Mouse (Mus musculus) brain, embryonic 14.5 days (tissue): ENCODE measurements at regions not wholly inside any gene's neighbourhood (a gene's known extent, or its start where the extent isn't known, plus 50 kb on each side); places are given as distances from the start of the nearest gene placed in this dataset.

Experiments used
- CTCF ChIP-seq: fragments of 200-500 bp; IDR thresholded peaks from 2 replicates; pipeline ENCODE4 v1.5.1; 2012; ENCODE audit warnings: inconsistent platforms, mild to moderate bottlenecking, moderate library complexity, borderline replicate concordance; ENCODE audit not compliant: insufficient read depth, insufficient read length; ENCODE audit errors: extremely low read depth
- POLR2A ChIP-seq: fragments of 200-500 bp; IDR thresholded peaks from 2 replicates; pipeline ENCODE4 v1.6.1; 2012; ENCODE audit warnings: mild to moderate bottlenecking, inconsistent platforms, borderline replicate concordance; ENCODE audit not compliant: poor library complexity, insufficient read depth, insufficient read length, severe bottlenecking; ENCODE audit errors: extremely low read depth

DNA sequence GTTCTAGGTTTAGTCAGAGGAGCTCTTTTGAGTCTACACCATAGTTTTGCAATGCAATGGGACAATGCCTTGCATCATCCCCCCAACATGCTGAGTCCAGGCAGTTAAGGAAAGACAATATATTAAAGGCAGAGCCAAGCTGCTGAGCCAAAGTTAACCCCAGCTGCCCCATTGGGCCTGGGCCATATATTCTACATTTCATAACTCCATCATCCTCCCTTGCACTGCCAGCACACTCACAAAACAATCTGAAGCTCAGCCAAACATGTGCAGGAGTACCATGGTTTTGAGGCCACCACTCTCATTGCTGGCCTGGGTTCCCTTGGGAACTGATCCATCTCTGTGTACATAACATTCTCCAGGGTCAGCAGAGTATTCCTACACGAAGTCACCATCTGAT lies 771.4 kb upstream of the Cited2 start:
- TF ChIP-seq CTCF (no peak), POLR2A (no peak)
